Mouse (Mus musculus): ENCODE results near the gene Sdr9c7. TPM values are rescaled to one million over a fixed set of nuclear protein-coding genes. Genes with fewer than 3 reads are reported as not detected.
"Not testable (repeated sequence)": the region's sequence is repeated elsewhere in the genome, so short reads cannot be mapped to it uniquely, and the experiment has no call there.

The Sdr9c7 gene
- not detected in 2 replicates for total RNA-seq (2017)

GRCm38 (mm10) chr10:127898218-127898617 is at the start of gene Sdr9c7:
TSS of gene Sdr9c7 (plus strand) at chr10:127898518.
- ATAC-seq (ENCODE audit: extremely low read depth, insufficient number of reproducible peaks, low FRiP score, poor library complexity, severe bottlenecking), result no peak

GRCm38 (mm10) chr10:127849628-127850027 is 48.7 kb upstream of the Sdr9c7 start, which contains the start of gene Rdh19:
TSS of gene Rdh19 (plus strand) at chr10:127849928.
- no peak for ATAC-seq (ENCODE audit: extremely low read depth, insufficient number of reproducible peaks, low FRiP score, poor library complexity, severe bottlenecking)

- no peak for ATAC-seq (ENCODE audit: extremely low read depth, insufficient number of reproducible peaks, low FRiP score, poor library complexity, severe bottlenecking)
Observed at GRCm38 (mm10) chr10:127856376-127856775, 41.9 kb upstream of the Sdr9c7 start.

- ATAC-seq (ENCODE audit: extremely low read depth, insufficient number of reproducible peaks, low FRiP score, poor library complexity, severe bottlenecking), result no peak
Observed at GRCm38 (mm10) chr10:127864931-127865330, 33.4 kb upstream of the Sdr9c7 start.

- no peak for ATAC-seq (ENCODE audit: extremely low read depth, insufficient number of reproducible peaks, low FRiP score, poor library complexity, severe bottlenecking)
Observed at GRCm38 (mm10) chr10:127866232-127866631, 32.1 kb upstream of the Sdr9c7 start, which contains the start of gene Rdh16f2. TSS of gene Rdh16f2 (plus strand) at chr10:127866474.

- ATAC-seq (ENCODE audit: extremely low read depth, insufficient number of reproducible peaks, low FRiP score, poor library complexity, severe bottlenecking), result no peak
Observed at GRCm38 (mm10) chr10:127872484-127872883, 25.8 kb upstream of the Sdr9c7 start.

- 0 out of 2 replicates have a peak, but pooled peaks have one; percentile 9 for ATAC-seq (ENCODE audit: extremely low read depth, insufficient number of reproducible peaks, low FRiP score, poor library complexity, severe bottlenecking)
Observed at GRCm38 (mm10) chr10:127877681-127878080, 20.6 kb upstream of the Sdr9c7 start.

- ATAC-seq (ENCODE audit: extremely low read depth, insufficient number of reproducible peaks, low FRiP score, poor library complexity, severe bottlenecking), result no peak
Observed at GRCm38 (mm10) chr10:127878262-127879057, 19.9 kb upstream of the Sdr9c7 start.

- ATAC-seq (ENCODE audit: extremely low read depth, insufficient number of reproducible peaks, low FRiP score, poor library complexity, severe bottlenecking), result no peak
Observed at GRCm38 (mm10) chr10:127879155-127879688, 19.1 kb upstream of the Sdr9c7 start.

GRCm38 (mm10) chr10:127881041-127881440 is 17.3 kb upstream of the Sdr9c7 start:
- ATAC-seq (ENCODE audit: extremely low read depth, insufficient number of reproducible peaks, low FRiP score, poor library complexity, severe bottlenecking), result no peak

- no peak for ATAC-seq (ENCODE audit: extremely low read depth, insufficient number of reproducible peaks, low FRiP score, poor library complexity, severe bottlenecking)
Observed at GRCm38 (mm10) chr10:127886551-127886950, 11.8 kb upstream of the Sdr9c7 start.

- no peak for ATAC-seq (ENCODE audit: extremely low read depth, insufficient number of reproducible peaks, low FRiP score, poor library complexity, severe bottlenecking)
Observed at GRCm38 (mm10) chr10:127886971-127887370, 11.3 kb upstream of the Sdr9c7 start.

- ATAC-seq (ENCODE audit: extremely low read depth, insufficient number of reproducible peaks, low FRiP score, poor library complexity, severe bottlenecking), result no peak
Observed at GRCm38 (mm10) chr10:127888605-127889004, 9.7 kb upstream of the Sdr9c7 start, which contains the start of gene Rdh7. TSS of gene Rdh7 (minus strand) at chr10:127888817.

GRCm38 (mm10) chr10:127891481-127891880 is 6.8 kb upstream of the Sdr9c7 start:
- ATAC-seq (ENCODE audit: extremely low read depth, insufficient number of reproducible peaks, low FRiP score, poor library complexity, severe bottlenecking), result no peak

- not testable (repeated sequence) for ATAC-seq (ENCODE audit: extremely low read depth, insufficient number of reproducible peaks, low FRiP score, poor library complexity, severe bottlenecking)
Observed at GRCm38 (mm10) chr10:127893163-127894022, 4.9 kb upstream of the Sdr9c7 start.

GRCm38 (mm10) chr10:127896705-127897104 is 1.6 kb upstream of the Sdr9c7 start:
- ATAC-seq (ENCODE audit: extremely low read depth, insufficient number of reproducible peaks, low FRiP score, poor library complexity, severe bottlenecking), result no peak

GRCm38 (mm10) chr10:127897506-127897905 is 812 bp upstream of the Sdr9c7 start:
- ATAC-seq (ENCODE audit: extremely low read depth, insufficient number of reproducible peaks, low FRiP score, poor library complexity, severe bottlenecking), result no peak; the same call in 1 of the 2 replicates

- no peak for ATAC-seq (ENCODE audit: extremely low read depth, insufficient number of reproducible peaks, low FRiP score, poor library complexity, severe bottlenecking)
Observed at GRCm38 (mm10) chr10:127899783-127900182, 1.5 kb downstream of the Sdr9c7 start.

GRCm38 (mm10) chr10:127901751-127902150 is 3.4 kb downstream of the Sdr9c7 start:
- no peak for ATAC-seq (ENCODE audit: extremely low read depth, insufficient number of reproducible peaks, low FRiP score, poor library complexity, severe bottlenecking)
